Mouse (Mus musculus) c-Kit-positive CD71-negative TER-119-negative erythroid progenitor cells, embryonic 14.5 days (primary cell): ENCODE measurements around the gene C2cd4d.

Experiments
- DNase-seq: peaks from one replicate; pipeline ENCODE4 v3.0.0-alpha.2; 2013; ENCODE audit warnings: low read depth

The C2cd4d gene

DNA sequence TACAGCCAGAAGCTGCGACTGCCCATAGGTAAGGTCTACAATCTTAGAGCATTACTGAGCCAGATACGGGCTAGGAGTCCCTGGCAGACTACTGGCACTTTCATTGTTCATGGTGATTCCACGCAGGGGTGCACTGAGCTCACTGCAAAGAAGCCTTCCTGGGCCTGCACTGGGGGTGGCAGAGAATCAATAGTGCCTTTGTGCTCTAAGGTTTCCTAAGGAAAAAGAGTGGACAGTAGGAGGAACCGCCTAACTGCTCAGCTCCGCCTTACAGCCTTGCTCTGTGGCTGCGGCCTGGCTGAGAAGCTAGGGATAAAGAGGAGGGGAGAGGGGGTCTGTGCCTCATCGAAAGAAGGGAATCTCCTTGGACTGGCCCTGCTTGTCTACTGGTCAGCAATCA is at the start of gene C2cd4d:
Gene C2cd4d (plus strand): TSS at position 301 of the 400 bp plus-strand sequence.
- no peak for DNase-seq

DNA sequence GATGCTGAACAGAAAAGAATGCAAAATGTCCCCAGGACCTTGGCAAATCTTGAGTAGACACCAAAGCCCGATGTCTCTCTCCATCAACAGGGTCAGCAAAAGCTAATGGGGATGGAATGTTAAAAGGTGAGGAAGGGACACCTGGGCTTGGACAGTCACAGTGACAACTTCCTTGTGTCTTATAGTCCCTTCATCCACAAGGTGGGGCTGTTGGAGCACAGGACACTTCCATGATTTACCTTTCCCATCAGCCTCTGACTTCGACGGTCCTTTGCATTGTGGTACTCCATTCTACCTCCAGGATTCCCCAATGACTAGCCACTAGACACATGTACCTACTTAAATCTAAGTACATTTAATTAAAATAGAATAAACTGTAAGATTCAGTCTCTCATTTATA is 33.6 kb upstream of the C2cd4d start:
- DNase-seq = no peak

DNA sequence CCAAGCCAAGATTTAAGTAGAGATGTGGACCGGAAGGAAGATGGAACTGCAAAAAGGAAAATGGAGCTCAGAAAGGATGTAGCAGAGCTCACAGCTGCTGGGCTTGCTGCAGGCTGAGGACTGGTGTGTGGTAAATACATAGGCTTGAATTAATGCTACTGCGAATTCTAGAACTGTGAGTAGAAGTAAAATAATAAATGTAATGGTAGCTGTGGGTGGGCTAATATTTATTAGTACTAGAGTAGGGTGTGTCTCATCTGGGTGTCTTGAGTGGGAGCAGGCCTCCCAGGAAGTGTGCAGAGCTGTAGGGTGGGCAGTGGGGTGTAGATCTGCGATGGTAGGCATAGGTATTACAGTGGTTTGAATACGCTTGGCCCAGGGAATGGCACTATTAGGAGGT is 27.8 kb upstream of the C2cd4d start:
- DNase-seq = no peak

DNA sequence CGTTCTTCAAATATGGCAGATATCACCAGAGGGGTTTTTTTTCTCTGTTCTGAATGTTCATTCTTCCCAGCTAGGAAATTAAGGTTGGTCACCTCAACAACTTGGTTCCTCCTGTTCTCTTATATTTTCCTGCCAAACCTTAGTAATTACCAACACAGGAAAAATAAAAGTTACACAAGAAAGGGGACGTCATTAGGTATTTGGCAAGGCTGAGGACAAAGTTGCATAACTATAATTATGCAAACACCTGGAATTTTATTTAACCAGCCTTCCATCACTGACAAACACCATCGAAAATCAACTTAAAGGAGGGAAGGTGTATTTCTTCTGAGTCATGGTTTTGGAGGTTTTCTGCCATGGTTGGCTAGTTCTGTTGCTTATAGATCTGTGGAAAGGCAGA is 23.7 kb upstream of the C2cd4d start:
- no peak for DNase-seq

DNA sequence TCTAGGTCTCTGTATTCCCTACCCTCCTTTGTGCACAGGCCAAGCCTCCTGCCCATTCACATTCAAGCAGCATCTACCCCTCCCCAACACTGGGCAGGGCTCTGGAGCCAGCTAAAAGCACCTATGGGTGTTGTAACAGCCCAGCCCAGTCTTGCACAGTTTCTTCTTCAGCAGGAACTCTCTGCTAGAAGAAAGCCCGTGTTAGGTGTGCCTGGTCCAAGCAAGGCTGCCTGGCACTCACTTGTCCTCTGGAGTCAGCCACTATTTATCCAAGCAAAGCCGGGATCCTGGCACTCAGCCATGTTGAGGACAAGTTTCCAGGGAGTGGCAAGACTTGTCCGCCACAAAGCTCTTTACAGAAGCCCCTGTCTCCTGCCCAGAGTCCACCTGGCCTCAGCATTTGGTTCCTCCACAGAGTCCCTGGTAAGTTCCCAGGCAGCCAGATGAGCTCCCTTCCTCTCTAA is 20.2 kb upstream of the C2cd4d start, which contains the start of gene Them5:
Gene Them5 (plus strand): TSS at position 141 of the 464 bp plus-strand sequence.
- no peak for DNase-seq

DNA sequence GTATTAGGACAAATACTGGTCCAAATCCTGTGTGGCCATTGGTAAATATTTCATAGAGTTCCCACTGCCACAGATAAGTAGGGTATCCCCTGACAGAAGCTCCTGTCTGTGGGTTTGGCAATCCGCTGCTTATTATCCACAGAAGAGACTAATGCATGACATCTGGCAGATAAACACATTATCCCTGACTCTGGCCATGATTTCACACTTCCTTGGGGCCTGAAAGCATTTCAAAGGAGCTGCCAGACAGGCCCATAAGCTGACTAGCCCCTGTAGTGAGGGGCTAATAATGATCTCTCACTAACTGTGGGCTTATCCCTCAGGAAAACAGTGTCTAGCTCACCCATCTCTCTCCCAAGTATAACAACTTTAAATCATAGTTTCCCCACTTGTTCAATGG is 19.7 kb upstream of the C2cd4d start:
- DNase-seq = no peak

DNA sequence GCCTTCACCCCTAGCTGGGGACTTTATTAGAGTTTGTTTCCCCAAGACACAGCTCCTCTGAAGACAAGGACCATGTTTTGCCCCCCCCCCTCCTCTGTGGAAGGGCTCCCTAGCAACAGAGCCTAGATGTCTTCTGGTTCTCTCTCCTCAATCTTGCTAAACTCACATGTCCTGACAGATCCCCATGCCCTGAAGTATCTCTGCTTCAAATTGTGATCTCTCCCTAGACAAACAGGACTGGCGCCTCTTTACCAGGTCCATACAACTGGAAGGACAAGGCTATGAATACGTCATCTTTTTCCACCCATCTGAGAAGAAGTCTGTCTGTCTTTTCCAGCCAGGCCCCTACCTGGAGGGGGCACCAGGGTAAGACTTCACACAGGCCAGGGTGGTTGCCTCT is 18.1 kb upstream of the C2cd4d start:
- no peak for DNase-seq

DNA sequence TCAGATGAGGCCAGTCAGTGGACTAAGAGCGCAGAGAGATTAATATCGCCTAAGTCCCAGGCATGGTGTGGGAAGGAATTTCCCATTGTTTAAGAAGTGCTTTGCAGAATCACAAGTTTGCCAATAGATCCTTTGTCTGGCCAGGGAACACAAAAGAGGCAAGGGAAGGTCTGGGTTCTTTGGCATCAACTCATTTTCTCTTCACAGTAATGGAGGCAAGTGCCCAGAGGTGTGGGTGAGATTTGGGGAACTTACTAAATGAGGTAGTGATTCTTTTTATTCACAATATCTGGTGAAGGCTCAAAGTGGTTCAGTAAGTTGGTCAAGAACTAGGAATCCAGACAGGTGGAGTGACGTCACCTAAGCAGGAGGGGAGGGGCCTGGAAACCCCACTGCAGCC is 17.3 kb upstream of the C2cd4d start:
- DNase-seq = no peak

DNA sequence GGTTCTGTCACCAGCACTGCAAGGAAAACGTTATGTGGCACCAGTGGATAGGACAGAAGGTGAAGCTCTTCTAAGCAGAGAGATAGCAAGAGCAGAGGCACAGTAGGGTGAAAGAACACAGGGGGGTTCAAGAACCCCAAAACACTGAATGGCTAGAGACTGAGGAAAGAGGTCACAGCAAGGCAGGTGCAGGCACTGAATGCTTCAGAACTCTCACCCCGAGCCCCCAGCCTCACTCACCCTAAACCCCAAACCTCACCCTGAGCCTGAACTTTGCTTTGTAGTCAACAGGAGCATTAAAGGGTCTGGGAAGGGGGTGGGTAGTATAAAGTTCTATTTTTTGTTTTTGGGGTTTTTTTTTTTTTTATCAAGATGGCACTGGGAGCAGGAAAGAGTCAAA is 14.1 kb upstream of the C2cd4d start:
- no peak for DNase-seq

DNA sequence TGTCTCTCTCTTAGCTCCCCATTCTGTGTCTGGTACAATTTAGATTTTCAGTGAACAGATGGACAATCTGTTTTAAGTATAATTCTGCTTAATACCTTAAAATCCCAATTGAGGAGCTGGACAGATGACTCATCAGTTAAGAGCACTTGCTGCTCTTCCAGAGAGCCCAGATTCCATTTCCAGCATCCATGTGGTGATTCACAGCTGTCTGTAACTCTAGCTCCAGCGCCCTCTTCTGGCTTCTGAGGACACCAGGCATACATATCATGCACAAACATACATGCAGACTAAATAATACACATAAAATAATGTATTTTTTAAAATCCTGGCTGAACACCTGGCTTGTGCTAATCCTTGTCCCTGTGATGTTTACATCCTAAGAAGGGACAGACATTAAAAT is 1.4 kb upstream of the C2cd4d start:
- DNase-seq = no peak

DNA sequence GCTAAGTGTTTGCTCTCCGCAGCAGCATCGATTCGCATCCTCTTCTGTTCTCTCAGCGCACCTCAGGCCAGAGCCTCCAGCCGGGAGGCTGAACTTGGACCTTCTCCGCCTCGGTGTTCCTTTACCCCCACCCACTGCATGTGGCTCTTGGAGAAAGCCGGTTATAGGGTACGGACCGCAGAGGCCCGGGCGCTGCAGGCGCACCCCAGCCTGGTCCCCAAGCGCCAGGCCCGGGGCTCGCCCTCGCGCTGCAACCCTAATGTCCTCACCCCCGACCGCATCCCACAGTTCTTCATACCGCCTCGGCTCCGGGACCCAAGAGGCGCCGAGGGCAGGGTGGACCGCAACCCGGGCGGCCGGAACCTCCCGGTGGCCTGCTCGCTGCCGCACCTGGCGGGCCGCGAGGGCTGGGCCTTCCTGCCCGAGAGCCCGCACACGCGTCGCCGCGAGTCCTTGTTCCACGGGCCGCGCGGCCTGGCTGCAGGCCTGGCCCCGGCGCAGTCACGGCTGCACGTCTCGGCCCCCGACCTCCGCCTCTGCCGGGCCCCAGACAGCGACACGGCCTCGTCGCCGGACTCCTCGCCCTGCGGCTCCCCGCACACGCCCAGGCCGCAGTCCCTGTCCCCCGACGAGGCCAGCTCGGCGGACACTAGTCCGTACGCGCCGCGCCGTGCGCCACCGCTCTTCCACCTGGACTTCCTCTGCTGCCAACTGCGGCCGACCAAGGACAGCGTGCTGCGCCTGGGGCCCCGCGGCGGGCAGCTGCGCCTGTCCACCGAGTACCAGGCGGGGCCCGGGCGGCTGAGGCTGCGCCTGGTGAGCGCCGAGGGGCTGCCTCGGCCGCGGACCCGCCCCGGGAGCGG is 1.3 kb downstream of the C2cd4d start:
- DNase-seq = no peak

DNA sequence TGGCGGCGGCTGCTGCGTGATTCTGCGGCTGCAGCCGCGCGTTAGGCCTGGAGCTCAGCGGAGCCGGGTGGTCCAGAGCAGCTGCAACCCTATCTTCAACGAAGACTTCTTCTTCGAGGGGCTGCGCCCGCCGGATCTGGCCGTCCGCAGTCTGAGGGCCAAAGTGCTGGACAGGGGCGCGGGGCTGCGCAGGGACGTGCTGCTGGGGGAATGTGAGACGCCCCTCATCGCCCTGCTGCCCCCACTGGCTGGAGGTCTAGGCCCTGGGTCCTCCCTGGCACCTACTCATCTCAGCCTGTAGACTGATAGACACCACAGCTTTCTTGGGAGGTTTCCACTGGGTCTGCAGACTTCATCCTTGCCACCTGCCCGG is 1.9 kb downstream of the C2cd4d start:
- DNase-seq = no peak

DNA sequence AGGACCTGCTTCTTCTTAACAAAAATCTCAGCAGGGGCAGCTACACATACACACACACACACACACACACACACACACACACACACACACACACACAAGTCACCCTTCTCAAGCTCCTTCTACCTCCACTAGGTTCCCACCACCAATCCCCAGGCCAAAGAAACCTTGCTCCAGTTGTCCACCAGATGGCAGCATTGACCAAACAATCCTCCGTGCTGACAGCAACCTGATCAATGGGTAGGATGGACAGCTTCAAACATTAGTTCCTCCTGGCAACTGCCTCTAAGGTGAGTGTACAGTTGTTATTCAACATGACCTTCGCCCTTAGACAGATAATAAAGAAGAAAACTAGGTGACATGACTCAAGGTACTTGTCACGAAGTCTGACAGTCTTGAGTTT is 4.5 kb downstream of the C2cd4d start:
- peak; percentile 77 for DNase-seq

DNA sequence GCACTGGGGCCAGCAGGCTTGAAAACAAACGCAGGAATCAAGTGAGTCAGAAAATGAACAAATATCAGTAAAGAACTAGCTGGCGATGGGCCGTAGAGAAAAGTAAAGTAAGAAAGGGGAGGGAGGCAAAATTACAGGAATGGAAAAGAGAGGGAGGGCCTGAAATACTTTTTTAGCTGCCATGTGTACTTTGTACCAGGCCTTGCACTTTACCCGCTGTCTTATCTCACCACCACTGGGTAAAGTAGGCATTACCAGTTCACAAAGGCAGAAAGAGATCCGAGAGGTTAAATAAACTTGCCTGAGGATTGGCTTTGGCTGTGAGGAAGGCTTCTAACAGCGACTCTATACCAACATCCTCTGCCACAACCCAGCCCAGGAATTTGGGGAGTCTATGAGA is 5.3 kb downstream of the C2cd4d start:
- DNase-seq = no peak

DNA sequence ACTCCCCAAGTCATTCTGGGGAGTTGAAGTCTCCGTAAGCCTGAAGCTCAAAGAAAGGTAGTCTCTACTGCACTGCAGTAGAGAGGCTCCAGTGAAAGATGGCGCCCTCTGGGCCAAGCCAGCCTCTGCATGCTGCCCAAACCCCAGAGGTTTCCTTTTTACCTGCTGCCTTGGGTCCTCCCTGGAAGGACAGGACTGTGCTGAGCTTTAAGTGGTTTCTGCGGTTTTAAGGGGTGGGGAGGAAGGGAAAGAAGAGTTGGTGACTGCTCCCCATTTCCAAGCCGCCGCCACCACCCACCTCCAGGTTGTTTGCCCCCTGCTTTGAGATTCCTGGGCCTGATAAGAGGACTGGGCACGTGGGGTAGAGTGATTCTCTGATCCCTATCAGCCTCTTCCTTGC is 6.4 kb downstream of the C2cd4d start:
- DNase-seq = no peak

DNA sequence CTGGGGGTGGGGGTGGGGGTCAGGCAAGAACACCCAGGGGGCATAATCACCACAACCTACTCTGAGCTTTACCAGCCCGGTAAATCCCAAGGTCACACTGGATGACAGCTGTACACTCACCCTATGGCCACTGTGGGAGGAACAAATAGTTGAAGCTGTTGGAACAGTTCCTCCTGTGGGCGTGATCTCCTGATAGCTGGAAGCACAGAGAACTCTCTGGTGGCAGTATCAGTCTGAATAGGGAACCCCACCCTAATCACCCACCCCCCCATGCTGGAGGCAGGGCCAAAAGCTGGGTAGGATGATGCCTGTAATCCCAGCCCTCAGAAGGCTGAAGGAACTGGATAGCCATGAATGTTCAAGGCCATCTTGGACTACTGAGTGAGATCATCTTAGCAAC is 7.5 kb downstream of the C2cd4d start:
- no peak for DNase-seq

DNA sequence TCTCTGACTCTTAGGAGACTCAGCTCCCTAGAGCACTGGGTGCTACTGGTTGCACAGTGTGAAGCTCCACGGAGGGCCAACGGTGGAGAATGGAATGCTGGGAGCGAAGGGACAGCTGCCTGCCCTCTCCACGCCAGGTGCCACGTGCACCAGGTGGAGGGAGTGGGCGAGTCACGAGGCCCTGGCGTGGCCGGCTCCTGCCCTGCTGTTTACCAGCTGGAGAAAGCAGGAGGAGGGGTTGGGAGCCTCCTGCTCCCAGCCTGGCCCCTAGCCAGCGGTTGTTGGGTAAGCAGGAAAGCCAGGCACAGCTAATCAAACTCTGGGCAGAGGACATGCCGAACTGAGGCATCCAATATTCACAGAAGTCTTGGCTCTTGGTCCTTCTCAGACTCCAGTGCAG is 9.4 kb downstream of the C2cd4d start:
- no peak for DNase-seq

DNA sequence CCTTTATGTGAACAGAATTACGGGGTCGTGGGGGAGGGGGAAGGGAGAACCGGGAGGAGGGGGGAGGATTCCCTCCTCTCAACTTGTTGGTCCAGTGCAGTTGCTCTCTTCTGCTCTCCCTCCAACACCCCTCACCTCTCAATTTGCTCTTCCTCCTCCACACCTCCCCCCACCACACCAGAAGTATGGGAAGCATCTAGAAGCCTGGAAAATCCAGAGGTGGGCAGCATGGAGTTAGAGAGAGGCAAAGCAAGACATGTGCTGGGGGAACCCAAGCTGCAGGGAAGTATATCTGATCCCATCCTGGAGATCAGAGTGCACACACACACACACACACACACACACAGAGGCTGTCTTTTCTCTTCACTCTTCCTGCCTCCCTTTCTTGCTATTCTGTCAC is 9.8 kb downstream of the C2cd4d start:
- DNase-seq = no peak

DNA sequence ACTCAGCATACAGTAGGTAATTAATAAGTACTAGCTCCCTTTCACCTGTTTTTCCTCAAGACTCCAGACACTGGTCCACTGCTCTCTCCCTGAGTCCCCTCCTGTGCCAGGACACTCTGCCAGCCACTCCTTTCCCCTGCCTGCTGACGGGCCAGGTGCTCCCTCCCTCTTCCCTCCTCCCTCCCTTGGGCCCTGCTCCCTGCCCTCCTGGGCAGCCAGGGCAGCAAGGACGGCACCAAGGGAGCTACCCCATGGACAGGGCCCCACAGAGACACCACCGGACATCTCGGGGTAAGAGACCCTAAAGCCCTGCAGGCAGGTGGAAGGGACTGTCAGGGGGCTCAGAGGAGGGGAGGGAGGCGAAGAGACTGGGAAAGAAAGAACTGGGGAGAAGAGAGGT is 10.4 kb downstream of the C2cd4d start, which contains the start of gene Rorc:
Gene Rorc (plus strand): TSS at position 154 of the 400 bp plus-strand sequence.
- DNase-seq = no peak

DNA sequence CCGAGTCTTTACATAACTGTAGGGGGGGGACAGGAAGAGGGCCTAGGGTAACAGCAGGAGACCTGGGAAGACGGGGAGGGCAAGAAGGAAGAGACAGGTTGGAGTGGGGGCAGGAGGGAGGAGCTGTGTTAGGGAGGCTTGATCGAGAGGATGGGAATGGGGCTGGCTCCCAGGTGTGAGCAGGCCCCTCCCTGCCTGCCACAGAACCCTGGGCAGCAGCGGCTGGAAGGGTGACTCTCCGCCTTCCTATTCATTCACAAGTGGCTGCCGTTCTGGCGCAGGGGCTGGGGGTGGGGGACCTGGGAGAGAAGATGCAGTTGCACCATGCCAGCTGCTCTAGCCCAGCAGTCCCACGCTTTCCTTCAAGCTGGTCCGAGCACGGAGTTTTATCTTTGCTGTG is 10.9 kb downstream of the C2cd4d start:
- DNase-seq = no peak

DNA sequence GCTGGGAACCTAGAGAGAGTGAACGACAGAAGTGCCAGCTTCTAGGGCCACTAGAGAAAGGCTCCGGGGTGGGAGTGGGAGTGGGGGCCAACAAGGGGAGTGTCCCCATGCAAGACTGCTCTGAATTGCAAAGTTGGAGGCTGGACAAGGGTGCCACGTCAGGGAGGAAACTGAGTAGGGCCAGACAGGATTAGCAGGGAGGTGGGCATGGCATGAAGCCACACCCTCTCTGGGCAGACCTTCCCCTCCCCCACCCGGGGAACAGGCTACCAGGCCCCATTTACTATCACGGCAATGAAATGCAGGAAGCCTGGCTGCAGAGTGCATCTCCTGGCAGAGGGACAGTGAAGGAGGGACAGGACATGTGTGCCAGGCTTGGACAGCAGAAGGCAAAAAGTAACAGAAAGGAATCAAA is 11.4 kb downstream of the C2cd4d start:
- DNase-seq = no peak

DNA sequence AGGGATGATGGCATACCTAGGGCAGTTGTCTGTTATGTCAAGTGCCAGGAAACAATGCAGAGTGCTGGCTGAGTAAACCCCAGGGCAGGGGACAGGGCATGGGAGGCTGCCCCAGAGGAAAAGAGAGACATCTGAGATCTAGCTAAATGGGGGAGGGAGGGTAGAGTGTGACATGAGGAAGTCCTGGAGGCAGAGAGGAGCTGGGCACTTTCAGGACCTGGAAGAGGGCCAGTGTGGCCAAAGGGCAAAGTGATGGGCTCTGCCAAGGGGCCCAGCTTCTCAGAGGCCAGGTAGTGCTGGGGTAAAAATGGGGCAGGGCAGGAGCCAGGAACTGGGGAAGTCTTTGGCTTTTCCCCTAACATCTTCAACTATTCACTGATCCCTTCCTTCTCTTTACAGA is 12.4 kb downstream of the C2cd4d start:
- no peak for DNase-seq

DNA sequence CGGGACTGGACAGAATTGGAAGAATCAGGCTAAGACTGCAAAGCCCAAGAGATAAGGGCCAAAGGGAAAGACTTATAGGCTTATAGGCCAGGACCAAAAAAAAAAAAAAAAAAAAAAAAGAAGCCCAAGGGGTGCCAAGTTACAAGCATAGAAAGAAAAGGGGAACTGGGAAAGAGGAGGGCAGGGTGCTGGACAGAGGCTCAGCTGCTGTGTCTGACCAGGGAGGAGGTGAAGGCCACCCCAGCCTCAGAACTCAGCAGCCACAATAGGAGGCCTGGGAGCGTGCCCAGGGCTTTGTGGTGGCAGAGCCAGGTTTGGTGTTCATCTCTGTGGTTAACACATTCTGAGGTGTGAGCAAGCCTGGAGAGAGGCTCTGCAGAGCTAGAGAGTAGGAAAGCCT is 12.9 kb downstream of the C2cd4d start:
- no peak for DNase-seq

DNA sequence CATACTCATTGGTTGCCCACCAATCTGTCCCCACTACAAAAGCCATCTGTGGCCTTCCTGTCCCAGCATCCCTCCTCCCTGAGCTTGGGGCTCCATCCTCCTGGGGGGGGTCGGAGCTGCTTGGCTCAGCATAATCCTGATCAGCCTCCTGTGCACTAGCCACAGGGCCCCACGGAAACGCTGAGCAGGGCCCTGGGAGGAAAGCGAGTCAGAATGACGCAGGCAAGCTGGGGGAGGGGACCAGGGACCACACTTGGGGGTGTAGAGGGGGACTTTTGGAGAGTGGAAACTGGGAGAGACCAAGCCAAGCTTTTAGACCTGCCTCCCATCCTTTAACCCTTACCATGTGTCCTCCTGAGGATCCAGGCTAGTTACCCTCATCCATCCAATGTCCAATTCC is 13.6 kb downstream of the C2cd4d start:
- DNase-seq = no peak
